Mouse (Mus musculus) ES-Bruce4 (cell line): ENCODE measurements at regions not wholly inside any gene's neighbourhood (a gene's known extent, or its start where the extent isn't known, plus 50 kb on each side); places are given as distances from the start of the nearest gene placed in this dataset.

ENCODE experiments used
- CTCF ChIP-seq: IDR thresholded peaks from one replicate; pipeline ENCODE4 v1.8.1; 2011; ENCODE audit warnings: low read depth, low read length
- EP300 ChIP-seq: IDR thresholded peaks from 2 replicates; pipeline ENCODE4 v1.6.1; 2011; ENCODE audit warnings: low read depth, low read length; ENCODE audit not compliant: insufficient read depth
- POLR2A ChIP-seq: IDR thresholded peaks from one replicate; pipeline ENCODE4 v1.8.1; 2011; ENCODE audit warnings: low read length; ENCODE audit not compliant: insufficient read depth

- TF ChIP-seq CTCF (no peak), EP300 (no peak), POLR2A (no peak)
Measured at GRCm38 (mm10) chr11:114515278-114515677, 153.0 kb upstream of the Rpl38 start.
